Mouse (Mus musculus): Measurements from ENCODE around the gene Rab20. TPM values are rescaled to one million over a fixed set of nuclear protein-coding genes. Genes with fewer than 3 reads are reported as not detected.
"Not testable (repeated sequence)": the region's sequence is repeated elsewhere in the genome, so short reads cannot be mapped to it uniquely, and the experiment has no call there.

Gene Rab20
- polyA plus RNA-seq, 1 experiment from 2014 or later: 11.2 TPM

- Histone ChIP-seq H3K27me3 (ENCODE audit: insufficient read depth, poor library complexity, severe bottlenecking) (peaks cover 69% of the 10 kb centered on the region), H3K4me1 (peaks cover 83% of the 10 kb centered on the region), H3K9me3 (no peaks in the 10 kb centered on the region), H3K36me3 (no peaks in the 10 kb centered on the region), H3K27ac (peak overlapping the region; percentile 81), H3K4me3 (peak overlapping the region; percentile 71)
- DNase-seq (ENCODE audit: low spot score): no peak
- 7% methylated on average over 24 of the region's 24 CpGs for WGBS
Observed at GRCm38 (mm10) chr8:11476338-11477177, 2.0 kb downstream of the Rab20 start.

- peak overlapping the region; percentile 88 for H3K27ac ChIP-seq
- peaks cover 64% of the 10 kb centered on the region for H3K27me3 ChIP-seq (ENCODE audit: insufficient read depth, poor library complexity, severe bottlenecking)
- peak overlapping the region; percentile 71 for H3K4me3 ChIP-seq
- WGBS: 12% methylated on average over 2 of the region's 2 CpGs
- no peak for DNase-seq (ENCODE audit: low spot score)
- H3K4me1 ChIP-seq: peaks cover 81% of the 10 kb centered on the region
- no peaks in the 10 kb centered on the region for H3K9me3 ChIP-seq
- H3K36me3 ChIP-seq: no peaks in the 10 kb centered on the region
Observed at GRCm38 (mm10) chr8:11475876-11476275, 2.6 kb downstream of the Rab20 start.

- peaks cover 78% of the 10 kb centered on the region for H3K4me1 ChIP-seq
- H3K27ac ChIP-seq: peak overlapping the region; percentile 88
- peak overlapping the region; percentile 71 for H3K4me3 ChIP-seq
- H3K36me3 ChIP-seq: no peaks in the 10 kb centered on the region
- no peaks in the 10 kb centered on the region for H3K9me3 ChIP-seq
- no peak for DNase-seq (ENCODE audit: low spot score)
- H3K27me3 ChIP-seq (ENCODE audit: insufficient read depth, poor library complexity, severe bottlenecking): peaks cover 60% of the 10 kb centered on the region
- WGBS: 4% methylated on average over 9 of the region's 10 CpGs
Observed at GRCm38 (mm10) chr8:11475397-11475796, 3.1 kb downstream of the Rab20 start.

GRCm38 (mm10) chr8:11473072-11473471 lies 5.4 kb downstream of the Rab20 start:
- H3K4me3 ChIP-seq: peak overlapping the region; percentile 10; the same call in 1 of the 2 replicates
- WGBS: 27% methylated on average over 4 of the region's 4 CpGs
- no peaks in the 10 kb centered on the region for H3K9me3 ChIP-seq
- H3K27me3 ChIP-seq (ENCODE audit: insufficient read depth, poor library complexity, severe bottlenecking): peaks cover 39% of the 10 kb centered on the region
- H3K36me3 ChIP-seq: peaks cover 4% of the 10 kb centered on the region; the same call in 1 of the 2 replicates
- H3K4me1 ChIP-seq: peaks cover 62% of the 10 kb centered on the region
- peak overlapping the region; percentile 88 for H3K27ac ChIP-seq
- no peak for DNase-seq (ENCODE audit: low spot score)

- 48% methylated on average over 8 of the region's 8 CpGs for WGBS
- no peak overlapping the region for H3K4me3 ChIP-seq
- no peak for DNase-seq (ENCODE audit: low spot score)
- peaks cover 47% of the 10 kb centered on the region for H3K4me1 ChIP-seq
- H3K36me3 ChIP-seq: peaks cover 14% of the 10 kb centered on the region; the same call in 1 of the 2 replicates
- H3K9me3 ChIP-seq: 0 out of 2 replicates have a peak, but pooled peaks cover 4% of the 10 kb centered on the region
- H3K27ac ChIP-seq: no peak overlapping the region
- peaks cover 30% of the 10 kb centered on the region for H3K27me3 ChIP-seq (ENCODE audit: insufficient read depth, poor library complexity, severe bottlenecking)
Observed at GRCm38 (mm10) chr8:11471309-11471708, 7.2 kb downstream of the Rab20 start.

GRCm38 (mm10) chr8:11470694-11471093 lies 7.8 kb downstream of the Rab20 start:
- Histone ChIP-seq H3K27me3 (ENCODE audit: insufficient read depth, poor library complexity, severe bottlenecking) (peaks cover 24% of the 10 kb centered on the region), H3K4me3 (no peak overlapping the region), H3K9me3 (0 out of 2 replicates have a peak, but pooled peaks cover 4% of the 10 kb centered on the region), H3K36me3 (peaks cover 14% of the 10 kb centered on the region; the same call in 1 of the 2 replicates), H3K4me1 (peaks cover 41% of the 10 kb centered on the region), H3K27ac (no peak overlapping the region)
- no peak for DNase-seq (ENCODE audit: low spot score)
- WGBS: 78% methylated on average over 7 of the region's 7 CpGs

- Histone ChIP-seq H3K27ac (no peak overlapping the region), H3K27me3 (ENCODE audit: insufficient read depth, poor library complexity, severe bottlenecking) (peaks cover 8% of the 10 kb centered on the region), H3K4me1 (peaks cover 27% of the 10 kb centered on the region), H3K4me3 (no peak overlapping the region), H3K9me3 (0 out of 2 replicates have a peak, but pooled peaks cover 4% of the 10 kb centered on the region), H3K36me3 (peaks cover 14% of the 10 kb centered on the region; the same call in 1 of the 2 replicates)
- DNase-seq (ENCODE audit: low spot score): no peak
- WGBS: 5% methylated on average over 3 of the region's 3 CpGs
Observed at GRCm38 (mm10) chr8:11469095-11469494, 9.4 kb downstream of the Rab20 start.

- H3K4me1 ChIP-seq: peaks cover 27% of the 10 kb centered on the region
- not testable (repeated sequence) for DNase-seq (ENCODE audit: low spot score); H3K4me3 ChIP-seq; H3K9me3 ChIP-seq; H3K27me3 ChIP-seq (ENCODE audit: insufficient read depth, poor library complexity, severe bottlenecking); H3K27ac ChIP-seq
- WGBS: 85% methylated on average over 5 of the region's 5 CpGs
- peaks cover 14% of the 10 kb centered on the region; the same call in 1 of the 2 replicates for H3K36me3 ChIP-seq
Observed at GRCm38 (mm10) chr8:11466528-11466927, 12.0 kb downstream of the Rab20 start.

- no peaks in the 10 kb centered on the region for H3K27me3 ChIP-seq (ENCODE audit: insufficient read depth, poor library complexity, severe bottlenecking)
- 88% methylated on average over 4 of the region's 4 CpGs for WGBS
- H3K9me3 ChIP-seq: 0 out of 2 replicates have a peak, but pooled peaks cover 4% of the 10 kb centered on the region
- no peak for DNase-seq (ENCODE audit: low spot score)
- no peak overlapping the region for H3K27ac ChIP-seq
- H3K36me3 ChIP-seq: peaks cover 14% of the 10 kb centered on the region; the same call in 1 of the 2 replicates
- peaks cover 36% of the 10 kb centered on the region for H3K4me1 ChIP-seq
- H3K4me3 ChIP-seq: no peak overlapping the region
Observed at GRCm38 (mm10) chr8:11465619-11466018, 12.9 kb downstream of the Rab20 start.

- H3K27ac ChIP-seq: no peak overlapping the region
- 77% methylated on average over 3 of the region's 3 CpGs for WGBS
- H3K4me1 ChIP-seq: peaks cover 36% of the 10 kb centered on the region
- no peak overlapping the region for H3K4me3 ChIP-seq
- no peaks in the 10 kb centered on the region for H3K27me3 ChIP-seq (ENCODE audit: insufficient read depth, poor library complexity, severe bottlenecking)
- H3K9me3 ChIP-seq: 0 out of 2 replicates have a peak, but pooled peaks cover 4% of the 10 kb centered on the region
- DNase-seq (ENCODE audit: low spot score): no peak
- peaks cover 14% of the 10 kb centered on the region; the same call in 1 of the 2 replicates for H3K36me3 ChIP-seq
Observed at GRCm38 (mm10) chr8:11464707-11464964, 13.9 kb downstream of the Rab20 start.

- peaks cover 14% of the 10 kb centered on the region; the same call in 1 of the 2 replicates for H3K36me3 ChIP-seq
- H3K27ac ChIP-seq: peak overlapping the region; percentile 70
- 76% methylated on average over 12 of the region's 12 CpGs for WGBS
- 0 out of 2 replicates have a peak, but pooled peaks cover 4% of the 10 kb centered on the region for H3K9me3 ChIP-seq
- no peaks in the 10 kb centered on the region for H3K27me3 ChIP-seq (ENCODE audit: insufficient read depth, poor library complexity, severe bottlenecking)
- no peak overlapping the region for H3K4me3 ChIP-seq
- no peak for DNase-seq (ENCODE audit: low spot score)
- peaks cover 37% of the 10 kb centered on the region for H3K4me1 ChIP-seq
Observed at GRCm38 (mm10) chr8:11463889-11464706, 14.4 kb downstream of the Rab20 start.

GRCm38 (mm10) chr8:11463541-11463888 lies 15.0 kb downstream of the Rab20 start:
- 69% methylated on average over 2 of the region's 2 CpGs for WGBS

More at GRCm38 (mm10) chr8:11463541-11463888, 15.0 kb downstream of the Rab20 start:
- Histone ChIP-seq H3K4me3 (no peak overlapping the region), H3K9me3 (0 out of 2 replicates have a peak, but pooled peaks cover 4% of the 10 kb centered on the region), H3K4me1 (peaks cover 41% of the 10 kb centered on the region), H3K27me3 (ENCODE audit: insufficient read depth, poor library complexity, severe bottlenecking) (no peaks in the 10 kb centered on the region), H3K27ac (peak overlapping the region; percentile 70; the same call in 1 of the 2 replicates), H3K36me3 (peaks cover 14% of the 10 kb centered on the region; the same call in 1 of the 2 replicates)
- DNase-seq (ENCODE audit: low spot score): no peak

All from heart, embryonic 10.5 days (tissue).